Mouse (Mus musculus) neural tube, embryonic 11.5 days (tissue): ENCODE measurements around the gene 1700016H13Rik. TPM values are rescaled to one million over a fixed set of nuclear protein-coding genes. Genes with fewer than 3 reads are reported as not detected.

Experiments
- ATAC-seq: fragments of 200-750 bp; cut with Nextera tagmentation; 2 replicates; pipeline ENCODE4 v1.8.0; 2017; ENCODE audit warnings: moderate number of reproducible peaks, mild to moderate bottlenecking, moderate TSS enrichment, moderate library complexity; ENCODE audit not compliant: insufficient read depth, low FRiP score, low TSS enrichment
- DNase-seq: peaks from one replicate; pipeline ENCODE4 v3.0.0-alpha.2; 2015; ENCODE audit warnings: low spot score
- H3K27ac ChIP-seq: fragments of 300-500 bp; sonication (generic); 2 replicates; pipeline ENCODE4 v1.5.1; 2014; ENCODE audit warnings: low read depth, mild to moderate bottlenecking, low read length
- H3K27me3 ChIP-seq: fragments of 300-500 bp; sonication (generic); 2 replicates; pipeline ENCODE4 v1.6.1; 2014; ENCODE audit warnings: mild to moderate bottlenecking, low read length, mixed read lengths; ENCODE audit not compliant: control insufficient read depth, insufficient read depth
- H3K36me3 ChIP-seq: fragments of 300-500 bp; sonication (generic); 2 replicates; pipeline ENCODE4 v1.6.1; 2014; ENCODE audit warnings: mild to moderate bottlenecking, low read length, moderate library complexity, mixed read lengths; ENCODE audit not compliant: control insufficient read depth, insufficient read depth
- H3K4me1 ChIP-seq: fragments of 300-500 bp; sonication (generic); 2 replicates; pipeline ENCODE4 v1.6.1; 2014; ENCODE audit warnings: low read length, mixed read lengths; ENCODE audit not compliant: control insufficient read depth, insufficient read depth
- H3K4me2 ChIP-seq: fragments of 300-500 bp; sonication (generic); 2 replicates; pipeline ENCODE4 v1.6.1; 2014; ENCODE audit warnings: low read depth, mild to moderate bottlenecking, moderate library complexity
- H3K4me3 ChIP-seq: fragments of 300-500 bp; sonication (generic); 2 replicates; pipeline ENCODE4 v1.5.1; 2014; ENCODE audit warnings: low read depth, low read length
- H3K9ac ChIP-seq: fragments of 300-500 bp; sonication (generic); 2 replicates; pipeline ENCODE4 v1.6.1; 2014; ENCODE audit warnings: mild to moderate bottlenecking, low read length
- H3K9me3 ChIP-seq: fragments of 300-500 bp; sonication (generic); 2 replicates; pipeline ENCODE4 v1.6.1; 2016; ENCODE audit warnings: low read length; ENCODE audit not compliant: control insufficient read depth
- WGBS: fragments of 180-500 bp; shearing (Covaris S2); extraction: QIAGEN DNeasy Blood & Tissue Kit; methylation state at CpG from one replicate; pipeline ENCODE4 v1.1.7; 2014; 5-methylcytosine and 5-hydroxymethylcytosine counted together
- polyA plus RNA-seq: library from polyadenylated mRNA; unstranded; fragments of >200 nt; fragmentation: Nextera tagmentation; extraction: Ambion mirVana; gene quantifications from 2 replicates; pipeline ENCODE4 v1.2.1, GENCODE M21; 2014

Gene 1700016H13Rik
- polyA plus RNA-seq, 1 experiment from 2014 or later: 0.48 TPM

- Histone ChIP-seq H3K4me2 (no peak overlapping the region), H3K9me3 (no peaks in the 10 kb centered on the region), H3K36me3 (no peaks in the 10 kb centered on the region), H3K4me3 (no peak overlapping the region), H3K4me1 (no peaks in the 10 kb centered on the region), H3K27ac (no peak overlapping the region), H3K9ac (no peak overlapping the region), H3K27me3 (no peaks in the 10 kb centered on the region)
- no peak for ATAC-seq
- no peak for DNase-seq
- 86% methylated on average over 5 of the region's 5 CpGs for WGBS
Measured at GRCm38 (mm10) chr5:103678974-103679373, 23.2 kb upstream of the 1700016H13Rik start.

- ATAC-seq (no peak), DNase-seq (no peak)
- Histone ChIP-seq H3K27me3 (no peaks in the 10 kb centered on the region), H3K9me3 (no peaks in the 10 kb centered on the region), H3K9ac (no peak overlapping the region), H3K27ac (no peak overlapping the region), H3K4me3 (no peak overlapping the region), H3K4me1 (no peaks in the 10 kb centered on the region), H3K36me3 (no peaks in the 10 kb centered on the region), H3K4me2 (no peak overlapping the region)
- WGBS: 87% methylated on average over 6 of the region's 6 CpGs
Measured at GRCm38 (mm10) chr5:103677894-103678293, 22.1 kb upstream of the 1700016H13Rik start.

GRCm38 (mm10) chr5:103676289-103676881 is 20.6 kb upstream of the 1700016H13Rik start:
- Histone ChIP-seq H3K4me1 (no peaks in the 10 kb centered on the region), H3K9me3 (no peaks in the 10 kb centered on the region), H3K4me3 (no peak overlapping the region), H3K27me3 (no peaks in the 10 kb centered on the region), H3K9ac (no peak overlapping the region), H3K36me3 (no peaks in the 10 kb centered on the region), H3K27ac (no peak overlapping the region), H3K4me2 (no peak overlapping the region)
- WGBS: 90% methylated on average over 6 of the region's 6 CpGs
- ATAC-seq (no peak), DNase-seq (no peak)

- WGBS: 50% methylated on average over 6 of the region's 6 CpGs
- Histone ChIP-seq H3K9me3 (no peaks in the 10 kb centered on the region), H3K27me3 (no peaks in the 10 kb centered on the region), H3K4me1 (no peaks in the 10 kb centered on the region), H3K27ac (no peak overlapping the region), H3K36me3 (no peaks in the 10 kb centered on the region), H3K9ac (no peak overlapping the region), H3K4me2 (no peak overlapping the region), H3K4me3 (no peak overlapping the region)
- no peak for DNase-seq
- ATAC-seq: no peak
Measured at GRCm38 (mm10) chr5:103674482-103674881, 18.7 kb upstream of the 1700016H13Rik start.

GRCm38 (mm10) chr5:103673611-103674010 is 17.8 kb upstream of the 1700016H13Rik start:
- no peak overlapping the region for H3K27ac ChIP-seq
- H3K4me1 ChIP-seq: no peaks in the 10 kb centered on the region
- no peak overlapping the region for H3K4me3 ChIP-seq
- DNase-seq (no peak), ATAC-seq (no peak)
- H3K9me3 ChIP-seq: no peaks in the 10 kb centered on the region
- 85% methylated on average over 4 of the region's 4 CpGs for WGBS
- no peak overlapping the region for H3K4me2 ChIP-seq
- H3K27me3 ChIP-seq: no peaks in the 10 kb centered on the region
- H3K9ac ChIP-seq: no peak overlapping the region
- no peaks in the 10 kb centered on the region for H3K36me3 ChIP-seq

- Histone ChIP-seq H3K4me3 (no peak overlapping the region), H3K36me3 (no peaks in the 10 kb centered on the region), H3K4me2 (no peak overlapping the region), H3K9me3 (no peaks in the 10 kb centered on the region), H3K4me1 (no peaks in the 10 kb centered on the region), H3K27me3 (no peaks in the 10 kb centered on the region), H3K9ac (no peak overlapping the region), H3K27ac (no peak overlapping the region)
- 78% methylated on average over 3 of the region's 3 CpGs for WGBS
- DNase-seq: no peak
- no peak for ATAC-seq
Measured at GRCm38 (mm10) chr5:103671858-103672257, 16.0 kb upstream of the 1700016H13Rik start.

- Histone ChIP-seq H3K4me3 (no peak overlapping the region), H3K27me3 (no peaks in the 10 kb centered on the region), H3K4me2 (no peak overlapping the region), H3K9me3 (no peaks in the 10 kb centered on the region), H3K4me1 (no peaks in the 10 kb centered on the region), H3K27ac (no peak overlapping the region), H3K36me3 (no peaks in the 10 kb centered on the region), H3K9ac (no peak overlapping the region)
- DNase-seq (no peak), ATAC-seq (no peak)
- 83% methylated on average over 2 of the region's 2 CpGs for WGBS
Measured at GRCm38 (mm10) chr5:103665876-103666275, 10.1 kb upstream of the 1700016H13Rik start.

- H3K4me1 ChIP-seq: no peaks in the 10 kb centered on the region
- H3K27ac ChIP-seq: no peak overlapping the region
- 68% methylated on average over 9 of the region's 9 CpGs for WGBS
- no peaks in the 10 kb centered on the region; the same call in 1 of the 2 replicates for H3K27me3 ChIP-seq
- ATAC-seq (no peak), DNase-seq (no peak)
- no peaks in the 10 kb centered on the region for H3K36me3 ChIP-seq
- H3K9me3 ChIP-seq: no peaks in the 10 kb centered on the region
- no peak overlapping the region for H3K4me2 ChIP-seq
- H3K9ac ChIP-seq: no peak overlapping the region
- H3K4me3 ChIP-seq: no peak overlapping the region
Measured at GRCm38 (mm10) chr5:103664932-103665331, 9.1 kb upstream of the 1700016H13Rik start.

GRCm38 (mm10) chr5:103659571-103659970 is 3.8 kb upstream of the 1700016H13Rik start:
- DNase-seq (no peak), ATAC-seq (no peak)
- no peaks in the 10 kb centered on the region for H3K36me3 ChIP-seq
- H3K27ac ChIP-seq: no peak overlapping the region
- no peaks in the 10 kb centered on the region for H3K4me1 ChIP-seq
- no peak overlapping the region for H3K4me3 ChIP-seq
- no peak overlapping the region for H3K4me2 ChIP-seq
- no peaks in the 10 kb centered on the region for H3K9me3 ChIP-seq
- 47% methylated on average over 3 of the region's 3 CpGs for WGBS
- H3K27me3 ChIP-seq: no peaks in the 10 kb centered on the region; the same call in 1 of the 2 replicates
- no peak overlapping the region for H3K9ac ChIP-seq
